Mouse (Mus musculus): ENCODE measurements around the gene Slc43a1.

GRCm38 (mm10) chr2:84790418-84790817 lies 48.2 kb upstream of the Slc43a1 start:
- TF ChIP-seq CTCF (IDR thresholded peaks at IDR 0.05; ENCODE audit: low read depth, low read length) (no peak), POLR2A (IDR thresholded peaks at IDR 0.05; ENCODE audit: borderline replicate concordance, low read depth, low read length) (no peak)
